Mouse (Mus musculus) E14TG2a.4 (cell line): Measurements from ENCODE around the gene Ssna1.

ENCODE experiments used
- H3K27me3 ChIP-seq: 2 replicates; pipeline ENCODE4 v1.6.1; 2014; ENCODE audit warnings: low read length, control low read depth; ENCODE audit not compliant: insufficient read depth
- H3K36me3 ChIP-seq: 2 replicates; pipeline ENCODE4 v1.6.1; 2014; ENCODE audit warnings: low read length, control low read depth; ENCODE audit not compliant: insufficient read depth
- H3K4me1 ChIP-seq: replicated peaks from 2 replicates; pipeline ENCODE4 v1.6.1; 2014; ENCODE audit warnings: low read depth, low read length, control low read depth
- H3K4me3 ChIP-seq: replicated peaks from 2 replicates; pipeline ENCODE4 v1.5.1; 2014; ENCODE audit warnings: mild to moderate bottlenecking, low read length
- H3K9me3 ChIP-seq: 2 replicates; pipeline ENCODE4 v1.6.1; 2014; ENCODE audit warnings: low read length, control low read depth
- CTCF ChIP-seq: conservative IDR thresholded peaks from 2 replicates; pipeline ENCODE4 v1.5.1; 2014; ENCODE audit warnings: low read length
- NANOG ChIP-seq: IDR thresholded peaks from 2 replicates; pipeline ENCODE4 v1.6.1; 2014; ENCODE audit warnings: borderline replicate concordance, low read length, mixed read lengths
- POU5F1 ChIP-seq: IDR thresholded peaks from 2 replicates; pipeline ENCODE4 v1.6.1; 2014; ENCODE audit warnings: low read length, borderline replicate concordance

Ssna1 gene

GRCm38 (mm10) chr2:25286837-25287636 lies 14.8 kb upstream of the Ssna1 start:
- Histone ChIP-seq H3K36me3 (peaks cover 41% of the 10 kb centered on the region), H3K9me3 (no peaks in the 10 kb centered on the region), H3K4me1 (peaks cover 55% of the 10 kb centered on the region), H3K4me3 (no peak overlapping the region), H3K27me3 (peaks cover 51% of the 10 kb centered on the region)
- no peak for TF ChIP-seq POU5F1
- TF ChIP-seq NANOG: no peak

DNA sequence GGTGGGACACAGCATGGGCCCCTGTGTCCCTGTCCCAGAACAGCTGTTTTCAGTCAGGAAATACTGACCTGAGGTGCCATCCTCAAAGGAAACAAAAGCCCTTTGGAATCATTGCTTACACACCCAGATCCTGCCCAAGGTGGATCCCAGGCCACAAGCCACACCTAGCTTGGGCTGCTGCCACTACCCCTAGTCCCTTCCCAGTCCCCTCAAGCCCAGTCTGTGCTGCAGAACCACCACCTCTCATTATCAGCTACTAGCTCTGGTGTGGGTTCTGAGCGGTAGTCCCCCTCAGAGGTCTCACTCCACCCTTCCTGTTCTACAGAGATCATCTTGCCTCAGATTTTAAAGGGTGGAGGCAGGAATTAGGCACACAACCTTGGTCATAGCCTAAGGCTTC lies 14.1 kb upstream of the Ssna1 start:
- peaks cover 48% of the 10 kb centered on the region for H3K4me1 ChIP-seq
- TF ChIP-seq NANOG: no peak
- TF ChIP-seq POU5F1: no peak
- no peak for TF ChIP-seq CTCF
- no peak overlapping the region for H3K4me3 ChIP-seq
- no peaks in the 10 kb centered on the region for H3K9me3 ChIP-seq
- H3K36me3 ChIP-seq: peaks cover 46% of the 10 kb centered on the region
- peaks cover 44% of the 10 kb centered on the region for H3K27me3 ChIP-seq

DNA sequence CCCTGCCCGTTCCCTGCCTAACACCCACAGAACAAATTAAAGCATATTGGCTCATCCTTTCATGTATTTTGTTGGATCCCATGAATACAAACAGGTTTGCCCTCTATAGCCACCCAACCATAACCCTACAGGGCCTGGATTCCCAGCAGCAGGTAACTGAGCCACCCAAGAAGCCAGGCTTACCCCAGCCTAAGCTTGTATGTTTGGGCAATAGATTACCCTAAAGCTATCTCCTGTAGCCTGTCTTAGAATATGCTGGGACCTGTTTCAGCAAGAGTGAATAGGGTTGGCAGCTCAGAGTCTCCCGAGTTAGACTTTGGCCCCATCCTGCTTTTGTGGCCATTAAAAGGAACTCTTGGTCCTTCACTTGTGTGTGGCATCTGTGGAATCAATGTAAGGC lies 13.3 kb upstream of the Ssna1 start:
- no peaks in the 10 kb centered on the region for H3K9me3 ChIP-seq
- H3K4me3 ChIP-seq: no peak overlapping the region
- H3K4me1 ChIP-seq: peaks cover 41% of the 10 kb centered on the region
- H3K27me3 ChIP-seq: peaks cover 36% of the 10 kb centered on the region
- no peak for TF ChIP-seq CTCF
- no peak for TF ChIP-seq POU5F1
- TF ChIP-seq NANOG: no peak
- peaks cover 54% of the 10 kb centered on the region for H3K36me3 ChIP-seq

GRCm38 (mm10) chr2:25278928-25279882 lies 7.0 kb upstream of the Ssna1 start:
- H3K36me3 ChIP-seq: peaks cover 98% of the 10 kb centered on the region
- H3K27me3 ChIP-seq: no peaks in the 10 kb centered on the region
- H3K9me3 ChIP-seq: no peaks in the 10 kb centered on the region
- H3K4me1 ChIP-seq: no peaks in the 10 kb centered on the region
- no peak for TF ChIP-seq NANOG
- TF ChIP-seq POU5F1: no peak
- TF ChIP-seq CTCF: peak; percentile 79
- no peak overlapping the region for H3K4me3 ChIP-seq

GRCm38 (mm10) chr2:25273010-25273409 lies 772 bp upstream of the Ssna1 start:
- TF ChIP-seq CTCF (no peak), NANOG (no peak), POU5F1 (no peak)
- Histone ChIP-seq H3K9me3 (no peaks in the 10 kb centered on the region), H3K27me3 (no peaks in the 10 kb centered on the region), H3K4me3 (peak overlapping the region; percentile 95), H3K36me3 (peaks cover 88% of the 10 kb centered on the region), H3K4me1 (peaks cover 41% of the 10 kb centered on the region)

- H3K9me3 ChIP-seq: no peaks in the 10 kb centered on the region
- peak overlapping the region; percentile 95 for H3K4me3 ChIP-seq
- no peak for TF ChIP-seq CTCF
- no peak for TF ChIP-seq NANOG
- no peak for TF ChIP-seq POU5F1
- H3K36me3 ChIP-seq: peaks cover 88% of the 10 kb centered on the region
- peaks cover 46% of the 10 kb centered on the region for H3K4me1 ChIP-seq
- no peaks in the 10 kb centered on the region for H3K27me3 ChIP-seq
Observed at GRCm38 (mm10) chr2:25272515-25272914, 277 bp upstream of the Ssna1 start.

DNA sequence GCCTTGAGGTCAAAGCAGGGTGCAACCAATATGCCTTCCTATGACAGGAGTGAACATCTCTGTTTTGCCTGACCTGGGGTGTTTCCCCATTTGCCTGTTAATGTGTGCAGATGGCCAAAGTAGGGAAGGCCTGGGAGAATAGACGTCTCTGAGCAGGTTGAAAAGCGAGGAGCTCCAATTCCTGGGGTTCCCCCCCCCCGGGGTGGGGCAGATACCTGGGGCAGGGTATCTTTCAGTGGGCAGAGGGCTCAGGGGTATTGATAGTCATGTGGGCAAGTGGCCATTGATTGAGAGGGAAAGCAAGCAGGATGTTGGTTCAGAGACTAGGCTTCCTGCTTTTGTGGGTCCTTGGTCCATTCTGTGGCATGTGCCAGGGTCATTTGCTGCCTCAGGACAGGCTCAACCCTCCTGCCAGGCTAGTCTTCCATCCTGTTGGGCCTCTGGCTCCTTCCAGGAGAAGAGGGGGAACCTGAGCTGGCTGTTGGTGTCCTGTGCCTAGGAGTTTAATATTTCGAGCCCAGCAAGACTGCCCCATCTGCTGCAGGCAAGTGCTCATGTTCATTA lies 4.4 kb downstream of the Ssna1 start:
- Histone ChIP-seq H3K9me3 (no peaks in the 10 kb centered on the region), H3K4me3 (0 out of 2 replicates have a peak overlapping the region, but pooled peaks have one; percentile 60), H3K36me3 (peaks cover 83% of the 10 kb centered on the region), H3K27me3 (peaks cover 10% of the 10 kb centered on the region), H3K4me1 (peaks cover 77% of the 10 kb centered on the region)
- TF ChIP-seq CTCF (no peak), POU5F1 (no peak), NANOG (no peak)

DNA sequence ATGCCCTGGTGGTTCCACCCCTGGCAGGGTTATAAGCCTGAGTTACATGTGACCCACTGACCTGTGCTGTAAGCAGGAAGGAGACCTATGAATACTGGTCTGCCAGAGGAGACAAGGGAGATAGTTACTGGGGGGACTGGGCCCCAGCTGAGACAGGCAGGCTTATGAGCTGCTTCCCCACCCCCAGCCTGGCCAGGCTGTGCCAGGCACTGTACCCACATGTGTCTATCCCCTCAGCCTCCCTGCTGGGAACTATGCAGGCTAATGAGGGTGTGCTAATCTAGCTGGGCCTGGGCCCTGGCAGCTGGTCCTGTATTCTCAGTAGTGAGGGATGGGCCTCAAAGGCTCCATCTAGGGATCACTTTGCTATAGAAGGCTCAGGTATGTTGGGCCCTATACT lies 5.0 kb downstream of the Ssna1 start:
- H3K4me1 ChIP-seq: peaks cover 74% of the 10 kb centered on the region
- TF ChIP-seq NANOG (no peak), CTCF (no peak), POU5F1 (no peak)
- H3K4me3 ChIP-seq: peak overlapping the region; percentile 60
- H3K9me3 ChIP-seq: no peaks in the 10 kb centered on the region
- H3K36me3 ChIP-seq: peaks cover 83% of the 10 kb centered on the region
- peaks cover 10% of the 10 kb centered on the region for H3K27me3 ChIP-seq
